Mouse (Mus musculus): ENCODE measurements at regions not wholly inside any gene's neighbourhood (a gene's known extent, or its start where the extent isn't known, plus 50 kb on each side); places are given as distances from the start of the nearest gene placed in this dataset.

DNA sequence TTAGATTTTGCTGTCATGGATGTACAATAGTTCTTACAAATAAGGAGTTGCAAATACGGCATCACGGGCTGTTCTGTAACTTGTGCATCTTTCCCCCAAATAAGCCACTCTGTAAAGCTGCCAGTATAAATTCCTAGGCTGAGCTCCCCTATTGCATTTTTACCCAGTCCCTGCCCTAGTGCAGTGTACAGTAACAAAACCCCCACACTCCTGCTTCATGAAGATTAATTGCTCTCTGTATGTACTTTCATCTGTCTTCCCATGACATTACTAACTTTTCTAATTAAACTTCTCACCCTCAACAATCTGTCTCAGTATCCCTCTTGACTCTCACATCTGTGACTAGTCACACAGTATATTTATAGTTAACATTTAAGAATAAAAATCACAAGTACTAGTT lies 73.4 kb downstream of the Tm4sf1 start:
- no peak for DNase-seq (ENCODE audit: low spot score)

DNA sequence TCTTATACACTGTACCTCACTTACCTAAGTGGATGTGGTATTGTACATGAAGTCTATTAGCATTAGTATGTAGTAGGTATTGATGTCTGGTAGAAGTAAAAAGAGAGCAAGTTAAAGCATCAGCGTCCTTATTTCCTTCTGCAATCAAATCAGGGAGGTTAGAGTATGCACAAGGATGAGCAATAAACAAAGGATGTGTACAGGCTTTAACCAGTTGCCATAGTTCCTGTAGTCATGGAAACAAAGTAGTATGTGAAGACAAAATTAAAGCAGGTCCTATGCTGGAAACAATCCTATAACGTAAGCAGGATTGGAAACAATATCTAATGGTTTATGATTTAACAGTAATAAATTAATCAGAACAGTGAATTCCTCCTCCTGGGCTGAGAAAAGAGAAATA lies 78.0 kb downstream of the Tm4sf1 start:
- no peak for DNase-seq (ENCODE audit: low spot score)

- DNase-seq (ENCODE audit: low spot score), result no peak
Observed at GRCm38 (mm10) chr3:57222318-57222914, 79.4 kb downstream of the Tm4sf1 start.

GRCm38 (mm10) chr3:57218431-57218830 lies 83.4 kb downstream of the Tm4sf1 start:
- no peak for DNase-seq (ENCODE audit: low spot score)

DNA sequence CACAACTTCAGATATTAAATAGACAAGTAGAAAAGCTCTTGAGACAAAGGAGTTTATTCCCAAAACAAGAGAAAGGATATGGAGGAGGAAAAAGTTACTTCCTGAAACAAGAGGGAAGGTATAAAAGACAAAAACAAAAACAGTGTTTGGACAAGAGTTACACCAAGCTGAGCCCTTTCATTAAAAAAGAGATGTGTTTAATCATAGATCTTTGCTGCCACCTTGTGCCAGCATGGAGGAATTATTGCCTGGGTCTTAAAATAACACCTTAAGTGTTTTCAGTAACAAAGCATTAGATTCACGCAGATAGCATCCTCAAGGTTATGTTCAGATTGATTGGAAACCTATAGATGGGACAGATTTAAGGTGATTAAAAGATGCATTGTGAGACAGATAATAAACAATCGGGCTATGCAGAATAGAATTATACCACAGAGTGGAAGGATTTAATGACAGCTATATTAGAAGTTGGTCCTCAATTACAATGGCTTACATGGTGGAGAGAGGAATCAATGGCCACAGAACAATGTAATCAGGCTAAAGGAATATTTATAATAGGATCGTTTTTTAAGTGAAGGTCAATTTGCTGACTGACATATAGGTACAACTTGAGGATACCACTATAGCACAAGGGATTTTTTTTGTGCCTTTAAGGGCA lies 97.6 kb downstream of the Tm4sf1 start:
- no peak for DNase-seq (ENCODE audit: low spot score)

DNA sequence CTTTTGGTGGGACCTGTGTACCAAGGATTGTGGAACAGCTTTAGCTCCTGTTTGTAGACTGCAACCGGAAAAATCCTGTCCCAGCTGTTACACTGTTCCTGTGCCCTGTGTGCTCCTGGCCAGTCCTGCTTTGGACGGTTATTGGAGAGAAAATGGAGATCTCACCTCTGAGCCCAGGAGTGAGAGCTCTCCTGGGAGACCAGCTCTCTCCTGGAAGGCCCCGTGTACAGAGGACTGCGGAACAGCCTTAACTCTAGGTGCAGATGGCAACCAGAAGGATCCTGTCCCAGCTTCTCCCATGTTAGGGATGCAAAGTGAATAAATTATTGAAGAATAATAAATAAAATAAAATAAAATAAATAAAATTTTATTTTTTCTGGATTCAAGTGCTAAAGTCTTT lies 98.4 kb downstream of the Tm4sf1 start:
- no peak for DNase-seq (ENCODE audit: low spot score)

DNA sequence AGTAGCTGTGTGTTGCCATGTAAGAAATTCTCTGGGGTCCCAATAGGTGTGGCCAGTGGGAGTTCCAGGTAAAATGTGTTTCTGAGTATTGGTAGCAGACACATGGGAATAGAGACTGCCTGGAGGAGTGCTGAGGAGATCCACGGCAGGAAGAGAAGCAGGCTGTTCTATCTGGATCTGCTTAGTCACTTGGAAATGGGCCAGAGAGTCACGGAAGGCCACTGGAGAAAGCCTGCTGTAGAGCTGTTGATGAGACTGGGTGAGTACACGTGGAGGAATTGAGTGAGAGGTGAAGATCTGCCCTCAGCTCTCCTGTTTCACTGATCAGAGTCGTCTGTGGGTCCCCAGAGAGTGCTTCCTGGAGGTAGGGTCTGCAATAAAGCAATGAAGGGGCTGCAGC lies 120.2 kb downstream of the Tm4sf1 start:
- DNase-seq (ENCODE audit: low spot score), result no peak

GRCm38 (mm10) chr3:57153177-57153948 lies 148.4 kb downstream of the Tm4sf1 start:
- DNase-seq (ENCODE audit: low spot score), result no peak

- DNase-seq (ENCODE audit: low spot score), result no peak
Observed at GRCm38 (mm10) chr3:57149156-57149555, 152.6 kb downstream of the Tm4sf1 start.

- peak; percentile 17 for DNase-seq (ENCODE audit: low spot score)
Observed at GRCm38 (mm10) chr3:57136847-57137246, 164.9 kb downstream of the Tm4sf1 start.

DNA sequence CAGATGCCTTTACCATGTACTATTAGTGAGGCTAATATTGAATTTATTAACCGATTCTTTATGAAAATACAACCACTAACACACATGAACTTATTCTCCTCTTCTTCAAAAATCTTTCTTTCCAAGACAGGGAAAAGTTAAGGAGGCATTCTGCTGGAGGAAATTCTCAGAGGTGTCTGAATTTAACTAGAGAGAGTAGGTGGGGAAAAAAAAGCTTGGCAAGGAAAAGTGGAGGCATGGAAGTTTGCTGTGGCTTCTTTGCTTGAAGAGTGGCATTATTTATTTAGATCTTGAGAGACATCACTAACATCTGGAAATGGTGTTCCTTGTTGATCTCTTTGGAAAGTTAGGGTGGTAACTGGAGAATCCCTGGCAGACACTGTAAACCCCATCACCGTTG lies 173.2 kb downstream of the Tm4sf1 start:
- no peak for DNase-seq (ENCODE audit: low spot score)

GRCm38 (mm10) chr3:57125792-57126485 lies 175.8 kb downstream of the Tm4sf1 start:
- no peak for DNase-seq (ENCODE audit: low spot score)

- DNase-seq (ENCODE audit: low spot score), result no peak
Observed at GRCm38 (mm10) chr3:57118016-57118415, 183.8 kb downstream of the Tm4sf1 start.

GRCm38 (mm10) chr3:57102254-57102653 lies 199.5 kb downstream of the Tm4sf1 start:
- no peak for DNase-seq (ENCODE audit: low spot score)

DNA sequence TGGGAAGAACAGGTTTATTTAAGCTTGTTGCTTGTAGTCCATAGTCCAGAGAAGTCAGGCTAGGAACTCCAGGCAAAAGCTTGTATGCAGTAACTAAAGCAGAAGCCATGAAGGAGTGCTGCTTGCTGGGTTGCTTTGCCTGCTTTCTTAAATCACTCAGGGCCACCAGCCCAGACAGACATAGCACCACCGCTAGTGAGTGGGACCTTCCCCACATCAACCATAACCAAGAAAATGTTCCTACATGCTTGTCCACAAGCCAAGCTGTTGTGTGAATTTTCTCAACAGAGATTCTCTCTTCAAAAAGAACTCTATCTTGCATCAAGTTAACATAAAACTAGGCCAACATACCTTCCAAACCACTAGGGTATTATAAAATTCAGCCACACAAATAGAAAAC lies 201.3 kb downstream of the Tm4sf1 start:
- DNase-seq (ENCODE audit: low spot score), result no peak

DNA sequence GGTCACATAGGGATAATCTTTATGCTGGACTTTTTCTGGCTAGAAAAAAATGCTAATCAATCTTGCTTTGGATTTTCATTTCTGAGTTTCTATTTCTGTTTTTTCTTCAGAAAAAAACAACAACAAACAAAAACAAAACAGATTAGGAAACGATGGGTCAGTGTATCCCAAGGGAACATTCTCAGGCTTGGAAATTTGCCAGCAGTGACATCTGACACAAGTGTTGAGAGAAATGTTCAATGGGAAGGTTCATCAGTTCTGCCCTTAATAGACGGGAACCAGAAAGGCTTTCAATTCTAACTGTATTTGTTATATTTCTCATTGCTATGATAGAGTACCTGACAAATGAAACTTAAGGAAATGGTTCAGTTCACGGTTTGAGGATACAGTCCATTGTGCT lies 206.9 kb downstream of the Tm4sf1 start:
- no peak for DNase-seq (ENCODE audit: low spot score)

- no peak for DNase-seq (ENCODE audit: low spot score)
Observed at GRCm38 (mm10) chr3:57093201-57093940, 208.4 kb downstream of the Tm4sf1 start.

- DNase-seq (ENCODE audit: low spot score), result no peak
Observed at GRCm38 (mm10) chr3:57074516-57074915, 227.3 kb downstream of the Tm4sf1 start.

- no peak for DNase-seq (ENCODE audit: low spot score)
Observed at GRCm38 (mm10) chr3:57073962-57074506, 227.8 kb downstream of the Tm4sf1 start.

DNA sequence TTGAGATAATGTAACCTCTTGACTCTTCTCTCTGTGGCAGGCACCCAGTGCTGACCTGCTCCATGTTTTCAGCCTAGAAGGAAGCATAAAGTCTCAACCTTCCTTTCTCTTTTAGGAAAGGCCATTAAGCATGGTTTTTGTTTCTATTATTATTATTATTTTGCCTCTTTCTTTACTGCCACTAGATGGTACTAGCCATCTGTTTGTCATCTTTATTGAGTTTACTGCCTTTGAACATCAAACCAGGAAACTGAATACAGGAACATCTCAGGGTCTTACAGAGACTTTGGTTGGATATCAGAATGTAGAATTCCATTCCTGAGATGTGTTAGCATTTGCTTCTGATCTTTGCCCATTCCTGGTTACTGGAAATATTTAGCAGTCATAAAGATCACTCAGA lies 268.8 kb downstream of the Tm4sf1 start:
- DNase-seq (ENCODE audit: low spot score), result no peak

GRCm38 (mm10) chr3:57018171-57018570 lies 283.6 kb downstream of the Tm4sf1 start:
- no peak for DNase-seq (ENCODE audit: low spot score)

DNA sequence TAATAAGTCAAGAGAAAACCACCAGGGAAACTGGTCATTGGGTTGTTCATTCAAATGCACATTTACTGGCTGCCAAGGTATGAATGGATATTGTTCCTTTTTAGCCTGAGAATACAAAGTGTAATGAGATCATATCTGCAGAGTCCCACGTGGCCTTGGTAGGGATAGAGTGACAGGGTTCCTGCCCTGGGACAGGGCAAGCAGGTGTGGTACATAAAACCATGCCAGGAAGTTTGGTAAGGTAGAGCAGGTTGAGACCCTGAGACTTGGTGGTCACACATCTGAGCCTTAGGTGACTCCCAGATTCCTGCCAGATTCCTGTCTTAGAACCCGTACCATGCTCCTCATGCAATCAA lies 320.5 kb downstream of the Tm4sf1 start:
- no peak for DNase-seq (ENCODE audit: low spot score)

Data from testis, postnatal 14 days (tissue).